Mouse (Mus musculus) small intestine, adult 2 months (tissue): Measurements from ENCODE around the gene Sox18. TPM values are rescaled to one million over a fixed set of nuclear protein-coding genes. Genes with fewer than 3 reads are reported as not detected.

Experiments used
- H3K27ac ChIP-seq: fragments of 200-500 bp; 2 replicates; pipeline ENCODE4 v1.5.1; 2012; ENCODE audit warnings: low read depth, low read length, control low read depth, inconsistent platforms; ENCODE audit not compliant: insufficient read depth
- H3K27me3 ChIP-seq: fragments of 200-500 bp; 2 replicates; pipeline ENCODE4 v1.6.1; 2012; ENCODE audit warnings: mild to moderate bottlenecking, moderate library complexity, low read length, inconsistent platforms; ENCODE audit not compliant: control insufficient read depth, insufficient read depth
- H3K36me3 ChIP-seq: fragments of 200-500 bp; 2 replicates; pipeline ENCODE4 v1.6.1; 2012; ENCODE audit warnings: mild to moderate bottlenecking, low read length, control low read depth, inconsistent platforms; ENCODE audit not compliant: control insufficient read depth, insufficient read depth
- H3K4me1 ChIP-seq: fragments of 200-500 bp; 2 replicates; pipeline ENCODE4 v1.6.1; 2012; ENCODE audit warnings: low read length, inconsistent platforms, mixed read lengths; ENCODE audit not compliant: control insufficient read depth, insufficient read depth, insufficient read length
- H3K4me3 ChIP-seq: fragments of 200-500 bp; 2 replicates; pipeline ENCODE4 v1.5.1; 2012; ENCODE audit warnings: low read depth, mild to moderate bottlenecking, control low read depth, inconsistent platforms, low read length, moderate library complexity
- CTCF ChIP-seq: fragments of 200-500 bp; IDR thresholded peaks from 2 replicates; pipeline ENCODE4 v1.5.1; 2012; ENCODE audit warnings: low read depth, mild to moderate bottlenecking, control low read depth, inconsistent platforms, low read length, moderate library complexity, mixed read lengths; ENCODE audit not compliant: insufficient replicate concordance, insufficient read length; ENCODE audit errors: extremely low read depth
- POLR2A ChIP-seq: fragments of 200-500 bp; IDR thresholded peaks from 2 replicates; pipeline ENCODE4 v1.6.1; 2012; ENCODE audit warnings: low read depth, mild to moderate bottlenecking, control low read depth, inconsistent platforms, low read length, moderate library complexity
- WGBS: fragments of 180-500 bp; shearing (Covaris S2); methylation state at CpG from one replicate; pipeline ENCODE4 v1.1.7; 2018; 5-methylcytosine and 5-hydroxymethylcytosine counted together
- polyA plus RNA-seq: library from polyadenylated mRNA; depleted of rRNA; stranded (reverse); fragments of >200 nt; gene quantifications from 2 replicates; pipeline ENCODE4 v1.2.3, GENCODE M21; 2012

The Sox18 gene
- polyA plus RNA-seq, 1 experiment, result 59.8 TPM

DNA sequence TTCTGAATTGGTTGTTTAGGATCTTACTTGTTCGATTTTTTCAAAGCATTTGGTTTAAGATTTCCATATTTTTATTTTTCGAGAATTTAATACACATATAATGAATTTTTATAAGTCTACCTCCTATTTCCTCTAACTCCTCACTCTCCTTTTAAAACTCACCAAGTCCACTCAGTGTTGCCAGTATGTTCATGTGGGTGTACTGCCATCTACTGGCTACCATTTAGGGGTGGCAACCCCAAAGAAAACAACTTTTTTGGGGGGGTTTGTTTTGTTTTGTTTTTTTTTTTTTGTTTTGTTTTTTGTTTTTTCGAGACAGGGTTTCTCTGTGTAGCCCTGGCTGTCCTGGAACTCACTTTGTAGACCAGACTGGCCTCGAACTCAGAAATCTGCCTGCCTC lies 35.2 kb upstream of the Sox18 start:
- WGBS, result 27% methylated on average over 4 of the region's 4 CpGs
- TF ChIP-seq CTCF (no peak), POLR2A (no peak)
- H3K4me1 ChIP-seq, result no peaks in the 10 kb centered on the region

DNA sequence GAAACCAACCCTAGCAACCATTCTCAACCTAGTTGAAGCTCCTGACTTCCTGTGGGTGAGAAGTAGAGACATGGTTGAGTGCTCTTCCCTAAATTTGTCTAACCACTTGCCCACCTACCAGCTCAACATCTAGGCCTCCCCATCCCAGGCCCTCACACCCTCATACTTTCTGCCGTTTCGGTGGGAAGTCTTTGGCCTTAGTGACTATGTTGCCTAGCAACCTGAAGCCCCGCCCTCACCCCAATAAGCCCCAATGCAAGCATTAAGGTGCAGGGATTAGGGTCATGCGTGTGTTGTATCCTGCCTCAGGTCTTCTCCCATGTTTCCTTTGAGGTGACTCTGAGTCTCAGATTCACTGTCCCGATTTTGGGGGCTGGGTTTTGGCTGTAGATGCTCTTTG lies 26.8 kb upstream of the Sox18 start, which contains the start of gene Lkaaear1:
Gene Lkaaear1, minus strand, starts transcription at position 202 of the 400 bp plus-strand sequence.
- Histone ChIP-seq H3K27me3 (0 out of 2 replicates have a peak, but pooled peaks cover 5% of the 10 kb centered on the region), H3K36me3 (no peaks in the 10 kb centered on the region), H3K4me3 (no peak within 1 kb of the TSS), H3K27ac (no peak within 1 kb of the TSS), H3K4me1 (peaks cover 3% of the 10 kb centered on the region)
- WGBS, result 38% methylated on average over 5 of the region's 5 CpGs
- TF ChIP-seq CTCF, result no peak
- no peak for TF ChIP-seq POLR2A

More for the DNA sequence above, 35.2 kb upstream of the Sox18 start:
- no peaks in the 10 kb centered on the region for H3K36me3 ChIP-seq
- H3K27ac ChIP-seq, result no peak overlapping the region
- no peak overlapping the region for H3K4me3 ChIP-seq
- H3K27me3 ChIP-seq, result no peaks in the 10 kb centered on the region; the same call in 1 of the 2 replicates

DNA sequence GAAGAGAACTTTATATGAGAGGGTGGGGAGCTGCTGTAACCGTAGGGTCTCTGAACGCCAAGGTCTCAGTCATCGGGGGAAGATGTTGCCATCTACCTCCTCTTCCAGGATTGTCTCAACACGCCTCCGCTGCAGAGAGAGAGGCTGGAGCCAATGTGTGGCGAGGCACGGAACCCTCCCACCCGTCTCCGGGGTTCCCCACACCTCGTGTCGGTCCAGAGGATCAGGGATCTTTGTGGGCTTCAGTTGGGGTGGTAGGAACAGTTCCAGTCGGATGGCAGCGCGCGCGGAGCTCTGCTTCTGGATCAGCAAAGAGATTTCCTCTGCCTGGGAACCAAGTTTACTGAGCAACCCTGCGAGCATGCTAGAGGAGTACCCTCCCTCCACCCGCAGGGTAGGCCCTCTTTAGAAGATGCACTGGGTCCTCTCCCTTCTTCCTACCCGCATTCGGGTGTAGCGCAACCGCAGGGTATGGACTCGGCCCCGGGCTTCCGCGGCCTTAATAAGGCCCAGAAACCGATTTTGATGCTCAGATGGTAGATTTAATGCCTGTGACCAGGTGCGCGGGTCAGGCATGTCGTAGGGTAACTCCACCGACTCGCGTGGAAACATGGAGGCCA lies 25.5 kb upstream of the Sox18 start:
- 82% methylated on average over 33 of the region's 33 CpGs for WGBS
- Histone ChIP-seq H3K27ac (no peak overlapping the region), H3K4me1 (peaks cover 6% of the 10 kb centered on the region), H3K36me3 (no peaks in the 10 kb centered on the region), H3K4me3 (no peak overlapping the region), H3K27me3 (0 out of 2 replicates have a peak, but pooled peaks cover 6% of the 10 kb centered on the region)
- TF ChIP-seq POLR2A (no peak), CTCF (no peak)

DNA sequence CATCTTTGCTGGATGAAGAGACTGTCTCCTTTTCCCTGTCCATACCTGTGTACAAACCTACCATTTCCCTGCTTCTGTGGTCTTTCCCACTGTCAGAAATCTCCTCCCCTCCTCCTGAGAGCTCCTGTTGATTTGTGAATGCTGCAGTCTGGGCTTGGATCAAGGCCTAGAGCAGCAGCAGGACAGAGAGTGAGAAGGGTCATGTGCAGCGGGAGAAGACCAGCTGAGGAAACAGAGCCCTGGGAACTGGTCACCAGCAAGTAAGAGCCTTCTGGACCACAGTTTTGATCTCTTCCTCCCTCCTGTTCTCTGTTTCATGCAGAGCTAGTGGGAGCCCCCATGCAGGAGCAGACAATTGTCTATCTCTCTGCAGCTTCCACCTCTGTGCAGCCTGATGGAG lies 24.3 kb upstream of the Sox18 start:
- Histone ChIP-seq H3K36me3 (no peaks in the 10 kb centered on the region), H3K4me3 (no peak overlapping the region), H3K27me3 (0 out of 2 replicates have a peak, but pooled peaks cover 6% of the 10 kb centered on the region), H3K27ac (no peak overlapping the region), H3K4me1 (peaks cover 6% of the 10 kb centered on the region)
- 91% methylated on average over 1 of the region's 1 CpGs for WGBS
- TF ChIP-seq POLR2A, result no peak; the same call in 1 of the 2 replicates
- TF ChIP-seq CTCF, result no peak

DNA sequence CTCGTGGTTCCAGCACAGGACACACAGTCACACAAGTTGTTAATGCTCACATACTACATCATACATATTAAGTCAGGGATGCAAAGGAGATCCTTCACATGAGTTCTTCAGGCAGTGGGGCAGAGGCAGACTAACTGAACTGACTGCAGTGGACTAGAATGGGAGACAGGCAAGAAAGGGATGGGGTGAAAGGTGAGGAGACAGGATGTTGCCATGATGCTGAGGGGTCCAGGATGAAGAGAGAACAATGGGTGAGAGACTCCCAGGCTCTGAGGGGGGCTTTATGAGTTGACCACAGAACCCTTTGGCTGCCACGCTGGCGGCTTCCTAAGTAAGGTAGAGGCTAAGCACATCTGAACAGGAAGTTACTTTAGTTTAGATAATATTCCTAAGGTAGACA lies 23.1 kb upstream of the Sox18 start:
- H3K36me3 ChIP-seq, result no peaks in the 10 kb centered on the region
- peaks cover 6% of the 10 kb centered on the region for H3K4me1 ChIP-seq
- no peak overlapping the region for H3K4me3 ChIP-seq
- 84% methylated on average over 3 of the region's 3 CpGs for WGBS
- TF ChIP-seq CTCF (no peak), POLR2A (no peak)
- H3K27ac ChIP-seq, result no peak overlapping the region
- 0 out of 2 replicates have a peak, but pooled peaks cover 6% of the 10 kb centered on the region for H3K27me3 ChIP-seq

DNA sequence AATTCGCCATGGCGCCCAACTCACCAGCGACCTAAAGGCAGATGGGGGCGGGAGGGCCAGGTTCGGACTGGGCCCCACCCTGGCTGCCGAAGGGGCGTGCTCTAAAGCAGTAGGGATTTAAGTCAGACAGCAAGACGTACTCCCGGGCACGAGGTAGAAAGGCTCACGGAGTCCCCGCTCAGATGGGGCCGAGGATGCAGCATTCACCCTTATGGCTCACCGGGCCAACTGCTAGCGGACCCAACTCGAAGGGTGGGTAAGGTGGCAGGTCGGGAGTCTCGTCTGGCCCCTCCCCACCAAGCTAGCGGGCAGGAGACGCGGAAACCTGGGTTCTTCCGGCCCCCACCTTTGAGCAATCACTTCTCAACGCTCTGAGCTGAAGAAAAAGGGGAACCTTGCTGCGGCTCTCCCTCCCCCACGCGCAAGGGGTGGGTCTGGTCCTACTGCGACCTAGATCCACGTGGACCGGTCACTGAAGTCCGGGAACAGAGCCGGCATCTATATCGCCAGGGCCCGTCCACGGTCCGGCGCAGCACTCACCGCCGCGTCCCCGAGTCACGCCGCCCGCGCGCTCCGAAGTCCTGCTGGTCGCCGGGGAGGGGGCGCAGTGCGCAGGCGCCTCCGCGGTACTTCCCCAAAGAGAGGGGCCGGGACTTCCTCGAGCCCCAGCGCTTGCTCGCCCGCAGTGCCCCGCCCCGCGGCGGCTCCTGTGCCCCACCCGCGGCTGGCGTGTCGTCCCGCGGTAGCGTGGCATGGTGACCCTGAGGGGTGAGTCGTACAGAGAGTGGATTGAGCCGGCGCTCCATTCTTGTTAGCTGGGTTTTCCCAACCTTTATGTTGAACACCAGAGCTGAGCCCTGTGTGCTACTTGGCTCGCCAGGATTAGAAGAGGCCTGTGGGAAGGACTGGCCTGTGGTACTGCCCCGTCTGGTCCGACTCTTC lies 22.2 kb upstream of the Sox18 start, which contains the start of gene Rgs19:
Gene Rgs19, minus strand, starts transcription at position 639 of the 942 bp plus-strand sequence.
- Histone ChIP-seq H3K27me3 (0 out of 2 replicates have a peak, but pooled peaks cover 6% of the 10 kb centered on the region), H3K4me1 (peaks cover 6% of the 10 kb centered on the region), H3K36me3 (no peaks in the 10 kb centered on the region), H3K4me3 (peak within 1 kb of the TSS; percentile 73), H3K27ac (peak within 1 kb of the TSS; percentile 57; the same call in 1 of the 2 replicates)
- 1% methylated on average over 75 of the region's 75 CpGs for WGBS
- TF ChIP-seq CTCF (no peak), POLR2A (no peak; the same call in 1 of the 2 replicates)

DNA sequence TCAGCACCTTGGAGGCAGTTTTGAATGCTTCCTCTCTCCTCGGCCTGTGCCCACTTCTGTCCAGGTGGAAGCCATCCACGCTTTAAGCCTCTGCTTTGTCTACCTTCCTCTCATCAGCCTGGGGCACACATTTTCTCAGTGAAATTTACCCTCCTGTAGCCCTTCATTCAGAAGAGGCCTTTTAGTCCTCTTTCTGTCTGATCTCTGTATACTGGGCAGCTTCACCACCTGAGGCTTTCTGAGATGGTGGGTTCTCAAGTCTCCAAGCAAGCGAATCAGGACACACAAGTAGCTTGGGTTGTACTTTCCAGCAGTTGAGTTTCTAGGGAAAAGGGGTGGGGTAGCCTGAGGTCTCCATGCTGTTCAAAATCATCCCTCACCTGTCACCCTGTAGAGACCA lies 20.9 kb upstream of the Sox18 start:
- WGBS, result 86% methylated on average over 3 of the region's 3 CpGs
- Histone ChIP-seq H3K4me3 (peak overlapping the region; percentile 23; the same call in 1 of the 2 replicates), H3K27ac (no peak overlapping the region)

More for the DNA sequence above, 20.9 kb upstream of the Sox18 start:
- Histone ChIP-seq H3K36me3 (no peaks in the 10 kb centered on the region), H3K4me1 (peaks cover 6% of the 10 kb centered on the region), H3K27me3 (0 out of 2 replicates have a peak, but pooled peaks cover 6% of the 10 kb centered on the region)
- no peak for TF ChIP-seq CTCF
- no peak for TF ChIP-seq POLR2A
